Mouse (Mus musculus): ENCODE data around the gene Ep400. TPM values are rescaled to one million over a fixed set of nuclear protein-coding genes. Genes with fewer than 3 reads are reported as not detected.
"Not testable (repeated sequence)": the region's sequence is repeated elsewhere in the genome, so short reads cannot be mapped to it uniquely, and the experiment has no call there.

Ep400 gene
- total RNA-seq, 2 experiments from 2014 or later, result 84.9 to 86.1 TPM

GRCm38 (mm10) chr5:110780761-110781528 lies 10.4 kb upstream of the Ep400 start:
- DNase-seq (ENCODE audit: extremely low spot score in 1 of 2, low spot score in 2 of 2), result no peak
- intact Hi-C loops (cut with DNase I), result no loop called here

DNA sequence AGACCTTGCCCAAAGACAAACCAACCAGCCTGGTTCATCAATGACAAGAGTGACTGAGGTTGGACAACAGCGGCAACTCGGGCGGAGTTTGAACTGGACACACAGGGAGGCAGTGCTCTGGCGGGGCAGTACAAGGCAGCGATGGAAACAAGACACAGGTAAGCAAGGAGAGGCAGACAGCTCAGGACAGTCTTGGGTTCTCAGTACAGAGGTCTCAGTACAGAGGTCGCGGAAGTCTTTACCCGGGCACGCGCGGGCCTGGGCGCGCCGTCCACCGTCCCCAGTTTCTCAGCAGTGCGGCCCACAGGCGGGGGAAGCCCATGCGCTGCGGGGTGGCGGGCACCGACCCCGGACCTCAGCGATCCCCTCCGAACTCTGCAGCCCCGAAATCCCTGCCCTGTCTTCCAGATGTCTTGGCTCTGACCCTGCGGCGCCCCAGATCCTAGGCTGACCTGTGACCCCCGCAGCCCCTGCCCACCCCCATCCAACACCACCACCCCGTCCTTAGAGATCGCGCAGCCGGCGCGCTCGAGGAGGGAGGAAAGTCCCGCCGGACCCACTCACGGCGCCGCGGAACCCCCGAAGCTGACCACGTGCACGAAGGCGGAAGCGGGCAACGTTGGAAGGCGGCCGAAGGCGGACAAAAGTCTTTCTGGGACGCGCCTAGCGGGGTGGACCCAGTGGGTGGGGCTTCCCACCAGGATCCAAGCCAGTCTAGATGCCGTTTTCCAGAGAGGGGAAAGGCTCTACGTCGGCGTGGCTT lies 9.7 kb upstream of the Ep400 start, which contains the start of gene Pus1:
Gene Pus1 (minus strand): TSS at position 662 of the 763 bp plus-strand sequence.
- intact Hi-C loops (cut with DNase I), result no loop called here
- DNase-seq (ENCODE audit: extremely low spot score in 1 of 2, low spot score in 2 of 2), result peak; percentile 89 to 97

DNA sequence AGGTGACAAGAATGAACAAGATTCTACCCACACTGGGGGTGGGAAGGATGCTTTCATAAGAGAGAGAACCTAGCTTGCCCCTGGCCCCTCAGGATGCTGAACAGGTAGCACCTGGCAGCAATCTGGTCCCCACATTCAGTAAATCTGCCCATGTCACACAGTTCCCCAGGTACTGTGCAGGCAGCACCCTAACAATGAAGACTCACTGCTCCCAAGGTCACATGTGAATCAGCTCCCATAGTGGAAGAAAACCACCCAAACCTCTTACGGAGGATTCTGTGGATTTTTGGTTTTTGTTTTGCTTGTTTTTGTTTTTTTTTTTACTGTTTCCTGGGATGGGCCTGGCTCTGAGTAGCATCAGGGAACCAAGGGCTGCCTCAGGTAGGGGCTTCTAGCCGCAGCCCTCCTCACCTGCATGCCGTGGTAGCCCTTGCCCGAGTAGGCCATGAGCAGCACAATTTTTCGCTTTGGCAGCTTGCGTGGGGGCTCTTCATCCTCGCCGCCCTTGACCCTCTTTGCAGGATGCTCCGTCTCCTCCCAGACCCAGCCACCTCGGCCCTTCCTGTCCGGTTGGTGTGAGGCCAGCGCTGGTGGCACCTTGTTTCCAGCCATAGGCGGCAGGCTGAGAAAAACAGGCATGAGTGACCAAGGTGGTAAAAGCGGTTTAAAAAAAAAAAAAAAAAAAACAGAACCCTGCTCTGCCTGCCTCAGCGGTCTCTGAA lies 8.9 kb upstream of the Ep400 start:
- intact Hi-C loops (cut with DNase I), result no loop called here
- no peak for DNase-seq (ENCODE audit: extremely low spot score in 1 of 2, low spot score in 2 of 2)

DNA sequence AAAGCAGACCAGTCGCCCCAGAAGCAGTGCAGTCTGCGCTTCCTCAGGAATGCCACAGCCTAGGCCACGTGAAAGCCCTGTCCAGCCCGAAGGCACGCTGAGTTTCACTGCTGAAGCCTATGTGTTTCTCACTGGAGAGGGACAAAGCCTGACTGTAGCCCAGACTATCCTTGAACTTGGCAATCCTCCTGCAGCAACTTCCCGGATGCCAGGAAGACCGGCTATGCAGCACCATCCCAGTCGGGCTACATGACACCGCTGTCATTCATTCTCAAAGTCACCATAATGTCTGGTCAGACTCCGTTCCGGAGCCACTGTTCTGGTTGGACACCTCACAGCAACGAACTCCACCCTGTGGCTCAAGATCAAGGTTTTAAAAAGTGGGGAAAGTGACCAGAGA lies 7.7 kb upstream of the Ep400 start:
- intact Hi-C loops (cut with DNase I), result no loop called here
- DNase-seq (ENCODE audit: extremely low spot score in 1 of 2, low spot score in 2 of 2), result no peak

DNA sequence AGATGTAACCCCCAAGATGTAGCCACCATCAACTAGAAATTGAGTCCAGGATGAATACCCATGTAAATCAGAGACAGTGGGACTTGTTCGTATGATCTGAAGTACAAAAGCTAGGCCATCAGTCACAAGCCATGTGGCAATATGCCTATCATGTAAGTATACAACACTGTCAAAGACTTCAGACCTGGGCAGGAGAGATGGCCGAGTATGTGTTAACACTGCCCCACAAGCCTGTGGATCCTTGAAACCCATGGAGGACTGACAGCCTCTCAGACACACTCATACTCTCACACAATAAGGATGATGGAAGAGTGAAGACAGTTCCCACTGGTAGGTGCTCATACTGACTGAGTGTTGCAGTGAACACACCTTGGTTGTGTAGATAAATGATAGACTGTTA lies 5.6 kb upstream of the Ep400 start:
- intact Hi-C loops (cut with DNase I), result no loop called here
- DNase-seq (ENCODE audit: extremely low spot score in 1 of 2, low spot score in 2 of 2), result no peak

DNA sequence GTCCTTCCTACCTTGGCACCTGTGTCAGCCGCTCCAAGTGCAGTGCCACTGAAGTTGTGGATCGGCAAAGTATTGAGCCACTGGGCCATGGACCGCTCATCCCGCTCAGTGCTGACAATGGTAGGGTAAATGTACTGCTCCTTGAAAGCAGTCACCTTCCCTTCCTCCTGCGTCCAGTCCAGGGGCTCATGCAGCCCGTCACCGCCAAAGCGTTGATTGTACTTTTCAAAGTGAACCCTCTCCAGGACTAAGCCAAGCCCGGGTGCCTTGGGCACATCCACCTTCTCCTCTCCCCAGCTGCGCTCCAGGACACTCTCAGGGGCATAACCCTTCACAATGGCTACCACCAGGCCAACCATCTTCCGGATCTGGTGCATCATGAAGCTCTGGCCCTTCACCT lies 4.0 kb upstream of the Ep400 start:
- no peak for DNase-seq (ENCODE audit: extremely low spot score in 1 of 2, low spot score in 2 of 2)
- intact Hi-C loops (cut with DNase I), result no loop called here

- DNase-seq (ENCODE audit: extremely low spot score in 1 of 2, low spot score in 2 of 2); intact Hi-C loops (cut with DNase I): not testable (repeated sequence)
These were observed 2.4 kb upstream of the Ep400 start for GRCm38 (mm10) chr5:110772945-110773344.

- DNase-seq (ENCODE audit: extremely low spot score in 1 of 2, low spot score in 2 of 2), result no peak
- intact Hi-C loops (cut with DNase I), result no loop called here
These were observed 479 bp downstream of the Ep400 start for GRCm38 (mm10) chr5:110770031-110770445.

- DNase-seq (ENCODE audit: extremely low spot score in 1 of 2, low spot score in 2 of 2), result no peak
- intact Hi-C loops (cut with DNase I), result no loop called here
These were observed 1.2 kb downstream of the Ep400 start for GRCm38 (mm10) chr5:110769272-110769671.

- intact Hi-C loops (cut with DNase I), result no loop called here
- no peak for DNase-seq (ENCODE audit: extremely low spot score in 1 of 2, low spot score in 2 of 2)
These were observed 6.6 kb downstream of the Ep400 start for GRCm38 (mm10) chr5:110763890-110764289.

- intact Hi-C loops (cut with DNase I), result no loop called here
These were observed 25.5 kb downstream of the Ep400 start for GRCm38 (mm10) chr5:110745021-110745420.

GRCm38 (mm10) chr5:110739496-110740275 lies 30.8 kb downstream of the Ep400 start:
- no peak for DNase-seq (ENCODE audit: extremely low spot score in 1 of 2, low spot score in 2 of 2)
- intact Hi-C loops (cut with DNase I), result no loop called here

More at GRCm38 (mm10) chr5:110745021-110745420, 25.5 kb downstream of the Ep400 start:
- no peak for DNase-seq (ENCODE audit: extremely low spot score in 1 of 2, low spot score in 2 of 2)

- intact Hi-C loops (cut with DNase I), result no loop called here
- no peak for DNase-seq (ENCODE audit: extremely low spot score in 1 of 2, low spot score in 2 of 2)
These were observed 34.9 kb downstream of the Ep400 start for GRCm38 (mm10) chr5:110735606-110736005.

DNA sequence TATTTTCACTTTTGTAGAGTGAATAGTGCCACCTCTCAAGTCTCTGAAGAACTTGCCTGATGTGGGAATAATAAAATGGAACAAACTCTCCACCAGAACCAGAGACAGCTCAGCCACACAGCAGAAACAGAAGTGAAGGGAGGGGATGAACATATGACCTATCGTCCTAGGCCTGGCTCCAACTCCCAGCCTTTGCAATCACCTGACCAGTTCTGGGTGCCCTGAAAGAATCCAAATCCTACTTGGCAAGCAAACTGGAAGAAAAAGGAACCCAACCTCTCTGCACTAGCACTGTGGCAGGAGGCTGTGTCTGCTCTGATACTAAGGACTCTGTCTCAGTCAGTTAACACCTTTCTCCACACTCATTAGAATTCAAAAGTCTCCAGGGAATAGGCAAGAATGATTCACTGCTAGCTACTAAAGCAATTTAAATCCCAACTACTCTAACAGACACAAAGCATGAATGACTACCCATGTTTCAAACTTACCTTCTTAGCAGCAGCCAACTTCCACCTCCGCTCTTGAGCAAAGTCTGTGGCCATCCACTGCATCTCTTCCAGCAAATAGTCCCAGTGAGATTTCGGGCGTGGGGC lies 37.2 kb downstream of the Ep400 start:
- intact Hi-C loops (cut with DNase I), result no loop called here
- DNase-seq (ENCODE audit: extremely low spot score in 1 of 2, low spot score in 2 of 2), result no peak

DNA sequence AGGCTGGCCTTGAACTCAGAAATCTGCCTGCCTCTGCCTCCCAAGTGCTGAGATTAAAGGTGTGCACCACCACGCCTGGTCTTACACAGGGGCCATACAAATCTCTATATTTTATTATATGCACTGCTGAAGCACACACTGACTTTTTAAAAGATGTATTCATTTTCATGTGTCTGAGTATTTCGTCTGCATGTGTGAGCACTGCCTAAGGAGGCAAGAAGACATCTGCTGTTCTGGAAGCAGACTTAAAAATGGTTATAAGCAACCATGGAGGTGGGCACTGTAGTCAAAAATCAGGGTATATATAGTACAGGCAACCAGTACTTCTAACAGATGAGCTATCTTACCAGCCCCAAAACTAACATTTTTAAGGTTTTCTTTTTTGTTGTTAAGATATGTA lies 39.3 kb downstream of the Ep400 start:
- intact Hi-C loops (cut with DNase I), result no loop called here

GRCm38 (mm10) chr5:110727850-110728249 lies 42.7 kb downstream of the Ep400 start:
- DNase-seq (ENCODE audit: extremely low spot score in 1 of 2, low spot score in 2 of 2), result no peak

More for the DNA sequence above, 39.3 kb downstream of the Ep400 start:
- peak in 1 of 2 experiments; percentile 9 for DNase-seq (ENCODE audit: extremely low spot score in 1 of 2, low spot score in 2 of 2)

GRCm38 (mm10) chr5:110723543-110723942 lies 47.0 kb downstream of the Ep400 start:
- intact Hi-C loops (cut with DNase I), result loop anchor here (5.0 kb wide), 1 partner anchor 36 kb away; no protein-coding TSS in a partner anchor
- DNase-seq (ENCODE audit: extremely low spot score in 1 of 2, low spot score in 2 of 2), result no peak

More at GRCm38 (mm10) chr5:110727850-110728249, 42.7 kb downstream of the Ep400 start:
- intact Hi-C loops (cut with DNase I), result no loop called here

DNA sequence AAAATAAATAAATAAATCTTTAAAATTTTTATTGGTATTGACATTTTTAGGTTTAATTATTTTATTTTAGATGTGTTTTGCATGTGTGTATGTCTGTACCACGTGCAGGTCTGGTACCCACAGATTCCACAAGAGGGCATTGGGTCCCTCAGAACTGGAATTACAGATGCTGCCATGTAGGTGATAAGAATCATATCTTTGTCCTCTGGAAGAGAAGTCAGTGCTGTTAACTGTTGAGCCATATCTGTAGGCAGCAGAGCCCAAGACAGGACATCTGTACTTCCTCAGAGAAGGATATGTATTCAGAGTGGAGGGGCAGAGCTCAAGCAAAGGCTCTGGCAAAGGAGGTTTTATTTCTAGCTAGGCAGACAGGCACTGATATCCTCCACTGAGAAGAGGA lies 49.1 kb downstream of the Ep400 start:
- intact Hi-C loops (cut with DNase I), result loop anchor here (5.0 kb wide), 1 partner anchor 34 kb away; no protein-coding TSS in a partner anchor

More for the DNA sequence above, 49.1 kb downstream of the Ep400 start:
- DNase-seq (ENCODE audit: extremely low spot score in 1 of 2, low spot score in 2 of 2), result not testable (repeated sequence)
